Mouse (Mus musculus) brain, adult 2 months (tissue): ENCODE measurements around the gene Atf7ip2.
"Not testable (repeated sequence)": the region's sequence is repeated elsewhere in the genome, so short reads cannot be mapped to it uniquely, and the experiment has no call there.

Experiments
- DNase-seq: peaks from one replicate; pipeline ENCODE4 v3.0.0; 2011; ENCODE audit warnings: low read depth, low spot score

Atf7ip2 gene

DNA sequence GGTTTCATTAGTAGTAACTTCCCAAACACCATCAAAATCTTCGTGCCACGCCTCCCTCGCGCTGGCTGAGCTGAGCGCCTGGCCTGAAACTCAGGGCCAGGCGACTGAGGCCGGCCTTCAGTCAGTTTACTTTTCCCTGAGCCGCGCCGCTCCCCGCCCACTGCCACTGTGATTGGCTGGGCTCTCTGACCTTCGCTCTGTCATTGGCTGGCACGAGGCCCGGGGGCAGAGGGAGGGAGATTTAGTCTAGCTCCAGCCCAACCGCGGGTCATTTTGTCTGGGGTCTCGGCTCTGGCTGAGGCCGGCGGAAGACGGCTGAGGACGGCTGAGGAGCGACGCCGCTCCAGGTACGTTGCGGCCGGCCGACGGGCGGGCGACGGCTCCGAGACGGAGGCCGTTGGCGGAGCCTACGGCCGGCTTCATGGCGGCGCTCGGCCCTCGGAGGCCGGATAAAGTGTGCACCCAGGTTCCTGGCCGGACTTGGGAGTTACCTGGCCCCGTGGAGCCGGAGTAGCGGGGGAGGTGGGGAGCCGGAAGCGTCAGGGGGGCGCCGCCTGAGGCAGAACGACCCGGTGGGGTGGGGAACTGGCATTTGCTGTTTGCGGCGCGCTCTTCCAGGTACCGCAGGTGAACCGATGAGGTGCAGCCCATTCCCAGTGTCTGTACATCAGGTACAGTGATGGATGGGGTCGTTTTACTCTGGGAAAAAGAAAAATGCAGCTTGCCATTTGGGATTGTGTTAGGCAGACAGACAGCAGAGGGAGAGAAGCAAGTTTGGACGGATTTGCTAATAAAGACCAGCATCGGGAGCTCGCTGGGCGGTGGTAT lies at the start of gene Atf7ip2:
Atf7ip2 (plus strand) TSS at position 34 of the 828 bp plus-strand sequence.
- DNase-seq = peak; percentile 71

DNA sequence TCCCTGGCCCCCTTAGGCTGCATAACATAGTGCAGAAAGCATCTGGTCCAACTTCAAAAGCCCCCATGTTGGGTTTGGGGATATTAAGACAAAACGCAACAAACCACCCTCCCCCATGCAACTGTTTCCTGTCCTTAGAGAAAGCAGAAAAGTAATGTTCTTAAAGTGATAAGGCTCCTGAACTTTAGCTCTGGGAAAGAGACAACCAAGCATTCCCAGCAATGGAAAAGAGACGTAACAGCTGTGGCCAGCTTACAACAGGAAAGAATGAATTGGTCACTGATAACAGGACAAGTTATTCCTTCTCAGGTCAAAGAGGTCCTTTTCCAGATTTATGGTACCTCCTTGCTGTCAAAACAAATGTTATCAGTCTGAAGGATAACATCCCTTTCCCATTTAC lies 49.3 kb upstream of the Atf7ip2 start:
- DNase-seq = no peak

DNA sequence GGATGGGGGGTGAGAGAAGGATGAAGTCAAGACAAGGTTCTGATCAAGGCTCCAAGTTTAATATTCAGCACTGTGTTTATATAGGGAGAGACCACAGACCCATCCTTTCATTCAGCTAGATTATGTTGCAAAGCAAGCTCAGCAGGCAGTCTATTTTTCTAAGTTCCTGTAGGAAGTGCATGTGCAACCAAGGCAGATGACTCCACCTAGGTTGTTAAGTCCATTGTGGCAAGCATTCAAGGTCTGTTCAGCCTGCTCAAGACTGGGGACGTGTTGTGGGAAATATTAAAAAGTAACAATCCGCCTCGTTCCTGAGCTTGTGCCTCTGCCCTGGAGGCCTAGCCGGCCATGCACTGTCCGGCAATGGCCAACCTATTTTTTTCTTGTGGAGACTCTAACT lies 45.1 kb upstream of the Atf7ip2 start:
- no peak for DNase-seq

DNA sequence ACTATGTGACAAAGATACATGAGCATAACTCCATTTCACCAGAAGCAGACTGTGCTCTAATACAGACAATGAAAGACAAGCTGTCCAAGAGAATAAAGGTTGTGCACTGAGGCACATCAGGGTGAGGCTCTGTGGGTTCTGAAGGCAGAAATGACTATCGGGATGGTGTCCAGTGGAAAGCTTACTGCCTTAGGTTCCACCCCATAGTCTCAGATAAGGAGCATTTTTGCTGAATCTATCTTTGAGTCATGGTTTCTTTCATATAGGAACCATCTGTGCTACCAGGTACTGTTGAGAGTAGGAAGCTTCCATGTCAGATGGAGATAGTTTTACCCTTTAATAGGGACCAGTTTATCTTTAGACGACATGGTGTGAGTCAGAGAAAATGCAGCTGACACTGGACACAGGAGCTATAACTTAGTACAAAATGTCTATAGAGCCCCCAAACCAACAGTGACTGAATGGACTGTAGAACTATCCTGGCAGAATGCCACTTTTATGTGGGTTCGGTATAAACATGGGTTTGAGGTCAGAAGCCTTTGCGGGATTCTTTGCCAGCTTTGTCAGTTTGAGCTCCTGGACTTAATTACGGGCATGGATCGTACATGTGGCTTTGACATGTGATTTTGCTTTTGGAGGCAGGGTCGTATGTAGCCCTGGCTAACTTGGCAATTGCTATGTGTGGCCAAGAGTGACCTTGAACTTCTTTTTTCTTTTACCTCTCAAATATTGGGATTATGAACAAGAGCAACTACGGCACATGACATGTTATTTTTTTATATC lies 23.2 kb upstream of the Atf7ip2 start:
- DNase-seq = no peak

DNA sequence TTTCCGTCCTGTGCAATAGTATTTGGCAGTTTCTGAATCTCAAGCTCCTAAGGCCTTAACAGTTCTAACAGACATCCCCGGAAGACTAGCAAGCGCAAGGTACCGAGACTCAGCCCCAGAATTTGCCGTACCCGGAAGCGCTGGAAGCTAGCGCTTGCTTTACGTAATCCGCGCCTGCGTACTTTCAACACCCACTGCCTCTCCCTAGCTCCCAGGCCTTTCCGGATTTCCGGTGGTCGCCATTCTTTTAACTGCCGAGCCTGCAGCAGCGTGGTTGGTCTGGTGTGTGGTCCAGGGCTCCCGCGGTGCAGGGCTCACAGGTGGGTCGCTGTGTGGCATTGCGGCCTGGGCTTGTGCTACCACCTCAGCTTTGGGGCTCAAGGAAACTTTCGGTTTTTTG lies 22.5 kb upstream of the Atf7ip2 start, which contains the start of gene Rpl39l:
Rpl39l (plus strand) TSS at position 222 of the 400 bp plus-strand sequence.
- DNase-seq = no peak

DNA sequence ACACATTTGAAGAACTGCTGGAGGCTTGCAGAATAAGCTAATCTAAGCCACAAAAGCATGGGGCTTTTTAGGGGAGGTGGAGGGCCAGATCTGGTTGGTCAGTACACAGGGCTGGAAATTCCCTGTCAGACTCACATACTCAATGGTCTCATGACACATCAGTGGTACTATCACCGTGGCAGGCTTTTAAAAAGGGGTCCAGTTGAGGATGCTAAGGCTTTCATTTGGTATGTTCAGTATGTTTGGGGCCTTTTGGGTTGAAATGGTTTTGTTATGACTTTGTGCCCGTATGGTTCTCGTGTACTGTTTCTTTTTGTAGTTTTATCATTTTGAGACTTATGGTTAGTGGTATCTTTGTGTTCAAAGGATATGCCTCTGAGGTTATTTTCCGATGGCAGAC lies 21.2 kb upstream of the Atf7ip2 start:
- no peak for DNase-seq

DNA sequence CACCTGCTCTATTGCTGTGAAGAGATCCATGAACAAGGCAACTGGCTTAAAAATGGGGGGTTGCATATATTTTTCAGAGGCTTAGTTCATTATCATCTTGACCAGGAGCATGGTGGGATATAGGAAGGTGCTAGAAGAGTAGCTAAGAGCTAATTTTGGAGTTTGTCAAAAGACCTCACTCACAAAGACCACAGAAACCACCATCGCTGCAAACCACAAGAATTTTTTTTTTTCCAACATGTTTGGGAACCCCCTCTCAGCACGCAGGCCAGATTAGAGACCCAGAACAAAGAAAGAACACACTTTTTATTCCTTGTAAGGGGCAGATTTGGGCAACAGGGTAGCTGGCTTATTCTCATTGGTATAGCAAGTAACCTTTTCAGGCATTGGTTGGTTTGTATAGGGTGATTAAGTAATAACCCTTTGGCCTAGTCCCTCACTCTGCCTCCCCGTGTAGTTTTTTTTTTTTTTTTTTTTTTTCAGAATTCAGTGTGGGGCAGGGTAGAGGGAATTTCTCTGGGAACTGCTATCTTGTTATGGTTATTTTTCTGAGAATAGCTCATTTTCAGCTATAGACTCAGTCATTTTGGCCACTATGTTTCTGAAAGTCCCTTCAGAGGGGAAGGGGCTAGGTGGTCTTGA lies 20.2 kb upstream of the Atf7ip2 start:
- DNase-seq = no peak

DNA sequence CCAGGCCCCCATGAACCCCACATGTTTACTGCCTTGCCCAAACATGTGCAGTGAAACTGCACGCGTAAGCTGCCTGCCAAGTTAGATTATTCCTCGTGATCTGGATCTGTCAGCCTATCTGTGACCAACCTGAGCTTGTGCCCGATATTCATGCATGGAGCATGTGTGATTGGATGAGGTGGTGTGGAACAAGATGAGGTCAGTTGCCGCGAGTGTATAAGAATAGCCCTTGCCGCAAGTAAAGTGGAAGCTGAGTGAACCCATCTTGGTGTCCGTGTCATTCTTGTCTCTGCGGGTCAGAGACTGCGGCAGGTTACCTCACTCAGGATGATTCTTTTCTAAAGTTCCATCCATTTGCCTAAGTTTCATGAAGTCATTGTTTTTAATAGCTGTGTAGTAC lies 5.1 kb upstream of the Atf7ip2 start:
- DNase-seq = not testable (repeated sequence)

DNA sequence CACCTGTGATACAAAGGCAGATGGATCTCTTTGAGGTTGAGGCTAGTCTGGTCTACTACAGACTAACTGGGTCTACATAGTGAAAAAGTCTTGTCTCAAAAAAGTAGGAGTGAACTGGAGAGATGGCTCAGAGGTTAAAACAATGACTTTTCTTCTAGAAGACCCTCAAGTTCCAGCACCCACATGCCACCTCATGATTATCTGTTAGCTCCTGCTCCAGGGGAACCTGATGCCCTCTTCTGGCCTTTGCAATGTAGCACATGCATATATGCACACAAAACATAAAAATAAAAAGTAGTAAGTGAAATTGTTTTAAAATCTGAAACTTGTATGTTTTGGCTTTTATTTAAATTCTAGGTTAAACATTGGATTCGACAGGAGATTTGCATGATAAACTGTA lies 16.3 kb downstream of the Atf7ip2 start:
- no peak for DNase-seq

DNA sequence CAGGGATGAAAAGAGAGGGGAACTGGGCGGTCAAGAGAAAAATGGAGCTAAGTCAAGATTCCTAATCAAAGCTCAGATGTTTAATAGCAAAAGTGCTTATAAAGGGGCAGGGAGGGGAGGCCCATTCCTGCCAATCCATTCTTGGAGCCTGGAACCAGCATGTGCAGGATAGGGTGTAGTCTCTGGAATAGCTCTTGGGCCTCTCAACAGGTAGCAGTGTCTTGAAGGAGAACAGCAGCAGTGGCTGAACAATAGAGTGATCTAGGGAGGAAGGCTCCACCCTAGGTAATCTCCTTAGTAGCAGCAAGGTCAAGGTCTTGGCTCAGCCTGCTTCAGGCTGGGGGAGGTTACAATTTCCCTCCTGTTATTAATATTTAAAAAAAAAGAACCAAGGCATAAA lies 23.9 kb downstream of the Atf7ip2 start:
- DNase-seq = not testable (repeated sequence)

DNA sequence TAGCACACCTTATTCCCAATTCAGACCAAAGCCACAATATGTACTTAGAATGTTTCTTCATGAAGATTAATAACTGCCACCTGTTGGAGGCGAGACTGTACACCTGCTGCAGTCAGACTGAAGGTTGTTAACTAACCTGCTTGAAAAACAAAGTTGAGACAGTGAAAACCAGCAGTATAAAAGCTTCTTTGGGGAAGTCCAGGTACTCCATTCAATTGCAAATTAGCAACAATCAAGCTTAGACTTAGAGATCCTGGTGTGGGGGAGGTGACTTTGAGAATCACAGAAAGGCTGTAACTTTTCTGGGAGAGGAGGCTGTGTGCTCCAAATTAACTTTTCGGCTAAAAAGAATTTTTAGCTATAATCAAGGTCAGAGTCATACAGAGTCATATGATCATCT lies 24.5 kb downstream of the Atf7ip2 start:
- DNase-seq = not testable (repeated sequence)

DNA sequence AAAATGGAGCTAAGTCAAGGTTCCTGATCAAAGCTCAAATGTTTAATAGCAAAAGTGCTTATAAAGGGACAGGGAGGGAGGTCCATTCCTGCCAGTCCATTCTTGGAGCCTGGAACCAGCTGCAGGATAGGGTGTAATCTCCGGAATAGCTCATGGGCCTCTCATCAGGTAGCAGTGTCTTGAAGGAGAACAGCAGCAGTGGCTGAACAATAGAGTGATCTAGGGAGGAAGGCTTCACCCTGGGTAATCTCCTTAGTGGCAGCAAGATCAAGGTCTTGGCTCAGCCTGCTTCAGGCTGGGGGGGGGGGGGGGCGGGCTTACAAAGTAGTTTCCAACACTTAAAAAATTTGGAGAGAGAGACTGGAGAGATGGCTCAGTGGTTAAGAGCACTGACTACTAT lies 34.8 kb downstream of the Atf7ip2 start:
- DNase-seq = no peak

DNA sequence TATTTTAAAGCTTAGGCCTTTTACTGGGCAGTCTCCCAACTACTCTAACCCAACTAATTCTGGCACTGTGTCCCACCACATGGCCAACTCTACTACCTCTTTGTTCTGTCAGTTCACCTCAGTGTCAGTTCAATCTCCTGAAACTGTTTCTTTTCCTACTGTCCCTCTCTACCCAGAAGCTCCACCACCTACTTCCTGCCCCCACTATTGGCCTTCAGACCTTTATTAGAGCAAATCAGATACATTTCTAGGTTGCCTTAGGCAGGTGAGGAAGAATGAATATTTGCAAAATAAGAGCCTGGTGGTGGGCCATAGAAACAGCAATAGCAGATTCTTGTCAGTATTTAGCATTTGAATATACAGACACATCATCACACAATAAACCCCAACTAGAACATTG lies 44.1 kb downstream of the Atf7ip2 start:
- no peak for DNase-seq

DNA sequence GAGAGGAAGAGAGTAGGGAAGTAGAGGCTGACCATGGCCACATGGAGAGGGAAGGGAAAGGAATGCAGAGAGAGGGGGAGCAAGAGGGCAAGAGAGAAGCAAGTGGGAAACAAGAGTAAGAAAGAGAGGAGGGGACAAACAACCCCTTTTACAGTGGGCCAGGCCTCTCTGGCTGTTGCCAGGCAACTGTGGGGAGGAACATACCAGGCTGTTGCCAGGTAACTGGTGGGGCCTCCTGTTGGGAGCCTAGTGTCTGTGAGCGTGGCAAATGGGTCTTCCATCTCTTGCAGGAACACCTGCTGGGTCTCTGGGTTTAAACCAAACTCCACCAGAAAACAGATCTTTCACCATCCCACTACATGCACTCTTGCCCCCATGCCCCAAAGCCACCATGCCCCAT lies 61.5 kb downstream of the Atf7ip2 start:
- DNase-seq = no peak

DNA sequence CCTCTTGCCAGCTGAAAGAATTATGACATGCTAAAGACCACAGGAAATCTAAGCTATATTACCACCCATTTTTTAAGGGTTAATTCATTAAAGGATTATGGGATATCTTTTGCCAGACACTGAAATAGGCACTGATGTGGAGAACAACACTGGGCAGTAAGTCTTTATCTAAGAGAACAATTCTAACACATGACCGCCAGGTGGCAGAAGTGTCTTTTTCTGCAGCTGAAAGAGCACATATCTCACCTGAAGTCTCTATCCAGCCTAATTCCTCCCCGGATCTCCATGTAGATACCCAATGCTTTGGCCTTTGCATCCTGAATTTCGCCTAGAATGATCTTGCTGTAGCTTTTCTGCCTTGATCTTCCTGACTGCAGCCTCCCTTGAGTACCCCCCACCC lies 79.7 kb downstream of the Atf7ip2 start:
- DNase-seq = peak; percentile 77

DNA sequence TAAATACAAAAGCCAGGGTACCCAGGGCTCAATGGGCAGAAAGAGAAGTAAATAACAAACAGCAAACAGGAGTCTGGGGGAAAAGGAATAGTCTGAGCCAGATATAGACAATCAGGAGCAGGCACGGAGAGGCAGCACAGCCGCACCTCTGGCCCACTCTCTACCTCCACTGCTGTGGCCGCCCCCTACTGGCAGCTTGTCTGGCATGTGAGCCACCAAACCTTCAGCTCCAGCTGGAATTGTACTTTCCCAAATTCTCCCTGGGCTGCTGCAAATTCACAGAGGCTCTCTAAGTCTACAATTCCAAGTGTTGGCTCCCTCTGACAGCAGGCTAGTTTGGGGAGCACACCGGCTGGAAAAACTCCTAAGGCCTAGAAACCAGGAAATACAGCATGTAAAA lies 82.0 kb downstream of the Atf7ip2 start:
- no peak for DNase-seq

DNA sequence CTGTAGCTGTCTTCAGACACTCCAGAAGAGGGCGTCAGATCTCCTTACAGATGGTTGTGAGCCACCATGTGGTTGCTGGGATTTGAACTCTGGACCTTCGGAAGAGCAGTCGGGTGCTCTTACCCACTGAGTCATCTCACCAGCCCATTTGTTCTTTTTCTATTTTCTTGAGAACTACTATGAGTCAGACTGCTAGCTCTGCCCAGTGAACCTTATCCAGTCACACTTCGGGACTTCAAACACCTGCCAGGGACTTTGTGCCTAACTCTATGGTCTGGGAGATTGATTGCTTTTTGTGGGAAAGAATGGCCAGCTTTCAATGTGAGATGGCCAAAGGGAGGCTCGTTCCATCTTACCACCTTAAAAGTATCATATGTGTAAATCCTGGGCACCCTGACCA lies 84.3 kb downstream of the Atf7ip2 start:
- DNase-seq = not testable (repeated sequence)

DNA sequence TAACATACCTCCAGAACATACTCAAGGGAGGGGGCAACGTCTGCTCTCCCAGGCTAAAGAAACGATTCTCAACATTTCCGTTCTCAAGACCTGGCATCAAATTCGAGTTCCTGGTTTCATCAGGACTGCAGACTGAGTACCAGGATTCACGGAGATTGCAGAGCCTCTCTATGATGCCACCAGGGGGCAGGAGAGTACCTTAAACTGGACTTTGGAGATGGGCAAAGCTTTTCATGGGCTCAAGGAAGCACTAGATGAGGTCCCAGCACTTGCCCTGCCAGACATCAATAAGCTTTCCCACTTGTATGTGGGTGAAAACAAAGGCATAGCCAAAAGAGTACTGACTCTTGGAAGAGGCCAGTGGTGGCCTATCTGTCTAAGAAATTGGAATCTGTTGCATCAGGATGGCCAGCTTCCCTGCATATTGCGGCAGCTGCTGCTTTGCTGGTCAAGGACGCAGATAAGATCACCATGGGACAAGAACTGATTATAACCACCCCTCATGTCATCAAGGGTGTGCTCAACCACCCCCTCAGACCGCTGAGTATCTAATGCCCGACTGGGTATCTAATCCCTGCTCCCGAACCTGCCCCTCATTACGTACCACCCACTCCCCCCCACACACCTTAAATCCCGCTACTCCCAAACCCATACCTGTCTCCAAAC lies 87.9 kb downstream of the Atf7ip2 start:
- DNase-seq = peak; percentile 87

DNA sequence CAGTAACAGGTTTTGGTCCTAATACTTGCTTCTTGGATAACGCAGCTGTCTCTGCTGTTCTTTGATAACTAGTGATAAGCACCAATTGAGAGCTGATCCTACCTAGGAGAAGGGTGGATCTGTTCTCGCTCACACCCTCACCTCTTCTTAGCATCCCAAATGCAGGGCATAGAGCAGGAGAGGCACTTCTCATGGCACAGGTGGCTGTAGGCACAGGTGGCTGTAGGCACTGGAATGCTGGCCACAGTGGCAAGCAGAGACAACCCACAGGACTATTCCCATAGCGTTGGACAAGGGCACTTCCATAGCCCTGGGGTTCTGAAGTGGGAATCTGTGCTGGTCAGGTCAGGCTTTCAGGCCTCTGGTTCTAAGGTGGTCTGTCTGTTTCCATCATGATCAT lies 89.4 kb downstream of the Atf7ip2 start:
- no peak for DNase-seq

DNA sequence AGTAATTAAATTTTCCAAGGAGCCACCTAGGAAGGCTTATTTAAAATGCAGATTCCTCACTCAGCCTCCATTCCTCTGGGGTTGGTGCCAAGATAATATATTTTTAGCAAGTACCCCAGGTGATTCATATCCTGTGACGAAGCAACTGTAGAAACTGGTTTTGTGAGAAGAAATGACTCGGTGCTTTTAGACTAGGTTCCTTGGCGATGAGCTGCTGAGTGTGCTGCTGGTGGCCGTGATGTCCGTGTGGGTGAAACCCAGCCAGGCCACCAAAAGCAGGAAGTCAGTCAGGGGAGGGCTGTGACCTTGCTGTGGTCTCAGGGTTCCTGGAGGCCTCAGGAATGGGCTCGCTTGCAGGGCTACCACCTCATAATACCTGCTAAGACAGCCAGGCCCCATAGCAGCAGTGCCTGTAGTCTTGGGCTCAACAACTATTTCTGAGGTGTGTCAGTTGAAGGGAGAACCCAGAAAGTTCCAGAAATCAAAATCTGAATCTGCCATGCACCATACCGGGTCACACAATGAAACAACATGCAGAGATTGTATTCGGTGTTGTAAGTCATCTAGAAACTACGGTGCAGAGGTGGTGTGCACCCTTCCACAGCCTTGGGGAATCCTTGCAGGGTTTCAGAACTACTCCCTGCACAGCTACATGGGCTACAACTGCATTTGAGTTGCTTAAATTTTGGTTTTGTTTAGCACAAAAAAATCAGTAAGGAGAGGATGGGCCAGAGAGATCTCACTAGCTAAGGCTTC lies 94.2 kb downstream of the Atf7ip2 start:
- DNase-seq = peak; percentile 84

DNA sequence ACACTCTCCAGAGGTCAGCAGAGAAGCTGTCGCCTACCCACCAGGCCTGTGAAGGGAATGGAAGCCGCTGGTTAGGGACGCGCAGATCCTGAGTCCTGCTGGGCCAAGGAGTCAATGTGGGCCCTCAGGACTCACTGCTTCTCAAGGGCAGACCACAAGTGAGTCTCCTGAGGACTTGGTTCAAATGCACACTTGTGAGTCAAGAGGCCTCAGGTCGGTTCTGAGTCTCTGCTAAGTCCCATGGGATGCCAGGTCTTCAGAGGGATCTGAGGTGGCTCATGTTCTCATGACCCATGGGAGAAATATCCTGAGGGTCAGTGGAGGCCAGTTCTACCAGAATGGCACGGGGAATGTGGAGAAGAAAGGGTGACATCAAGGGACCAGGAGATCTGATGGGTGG lies 95.6 kb downstream of the Atf7ip2 start:
- no peak for DNase-seq
